Mouse (Mus musculus): ENCODE measurements around the gene Npas3.

Npas3 gene

DNA sequence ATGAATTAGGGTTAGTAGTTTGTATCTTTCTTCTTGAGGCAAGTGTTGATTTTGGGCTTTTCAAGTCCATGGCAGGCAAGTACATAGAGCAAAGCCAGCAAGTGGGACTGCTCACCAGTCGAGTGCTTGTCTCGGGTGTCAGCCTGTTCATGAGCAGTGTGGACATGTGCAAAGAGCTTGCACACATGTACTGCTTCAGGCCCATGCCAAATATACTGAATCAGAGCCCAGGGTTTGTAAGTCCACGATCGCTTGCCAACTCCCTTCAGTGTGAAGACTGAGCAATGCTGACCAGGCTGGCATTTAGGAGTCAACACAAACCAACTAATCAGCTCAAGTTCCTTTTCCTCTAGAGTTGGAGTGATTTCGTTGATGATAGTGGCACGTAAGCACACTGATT lies 805.1 kb downstream of the Npas3 start:
- DNase-seq (ENCODE audit: low spot score in 2 of 2): no peak

DNA sequence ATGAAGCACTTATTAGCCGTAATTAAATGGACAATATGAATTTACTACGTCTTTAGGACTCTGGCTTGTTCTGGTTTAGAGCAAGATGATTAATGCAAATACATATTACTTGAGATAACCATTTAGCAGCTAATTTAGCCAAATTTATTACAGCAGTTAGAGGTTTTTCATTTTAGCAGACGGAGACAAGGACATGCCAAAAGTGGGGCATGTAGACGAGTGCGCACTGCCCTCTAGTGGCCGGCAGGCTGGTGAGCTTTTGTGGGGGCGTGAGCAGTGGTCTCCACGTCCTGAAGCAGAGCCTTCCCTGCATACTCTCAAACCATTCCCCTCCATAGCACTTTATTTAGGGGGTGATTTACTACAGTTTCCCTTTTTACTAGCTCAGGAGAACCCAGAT lies 812.3 kb downstream of the Npas3 start:
- DNase-seq (ENCODE audit: low spot score in 2 of 2): peak; percentile 8 to 66

DNA sequence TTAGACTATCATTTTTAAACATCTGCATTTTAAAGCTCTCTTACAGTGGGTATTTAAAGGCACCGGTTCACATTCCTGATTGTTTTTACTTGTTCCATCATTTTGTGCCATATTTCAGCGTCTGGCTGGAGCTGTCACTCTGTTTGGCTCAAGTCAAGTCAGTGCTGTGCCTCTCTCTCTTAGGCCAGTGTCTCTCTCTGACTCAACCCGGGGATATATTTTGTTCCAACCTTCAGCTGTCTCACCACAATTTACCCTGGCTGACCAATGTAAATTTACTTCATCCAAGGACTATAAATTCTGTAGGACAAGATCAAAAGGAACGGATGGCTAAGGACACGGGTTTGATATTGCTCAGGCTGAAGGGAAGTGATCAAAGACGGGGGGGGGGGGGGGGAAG lies 812.7 kb downstream of the Npas3 start:
- no peak for DNase-seq (ENCODE audit: low spot score in 2 of 2)

DNA sequence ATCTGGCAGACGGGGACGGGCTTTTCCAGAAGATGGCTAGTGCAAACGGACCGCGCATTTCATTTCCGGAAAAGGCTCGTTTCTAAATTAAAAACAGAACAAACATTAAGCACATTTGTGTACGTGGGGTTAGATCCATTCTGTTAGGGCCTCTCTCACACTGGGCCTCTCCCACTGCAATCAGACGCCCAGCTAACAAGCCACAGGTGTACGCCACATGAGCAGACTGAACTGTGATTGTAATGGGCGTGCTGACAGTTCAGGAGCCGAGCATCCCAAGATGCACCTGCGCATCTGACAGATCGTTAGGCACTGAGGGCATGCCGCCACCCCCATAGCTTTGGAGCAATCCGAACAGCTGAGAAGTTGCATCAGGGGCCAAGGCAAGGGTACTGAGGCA lies 816.5 kb downstream of the Npas3 start:
- DNase-seq (ENCODE audit: low spot score in 2 of 2): no peak

DNA sequence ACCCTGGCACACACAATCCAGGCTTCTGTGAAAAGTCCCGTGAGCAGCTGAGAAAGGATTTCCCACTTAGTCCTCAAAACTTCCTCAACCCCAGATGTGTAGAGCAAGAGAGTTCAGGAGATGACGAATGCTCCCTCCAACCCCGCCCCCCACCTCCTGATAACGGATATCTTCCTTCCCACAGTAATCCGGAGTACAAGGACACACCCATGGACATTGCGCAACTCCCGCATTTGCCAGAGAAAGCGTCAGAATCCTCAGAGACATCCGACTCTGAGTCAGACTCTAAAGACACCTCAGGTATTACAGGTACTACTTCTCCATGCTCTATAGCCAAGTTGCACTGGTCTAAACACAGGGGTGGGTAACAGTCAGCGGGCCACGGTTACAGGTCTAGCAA lies 817.1 kb downstream of the Npas3 start:
- DNase-seq (ENCODE audit: low spot score in 2 of 2): no peak

DNA sequence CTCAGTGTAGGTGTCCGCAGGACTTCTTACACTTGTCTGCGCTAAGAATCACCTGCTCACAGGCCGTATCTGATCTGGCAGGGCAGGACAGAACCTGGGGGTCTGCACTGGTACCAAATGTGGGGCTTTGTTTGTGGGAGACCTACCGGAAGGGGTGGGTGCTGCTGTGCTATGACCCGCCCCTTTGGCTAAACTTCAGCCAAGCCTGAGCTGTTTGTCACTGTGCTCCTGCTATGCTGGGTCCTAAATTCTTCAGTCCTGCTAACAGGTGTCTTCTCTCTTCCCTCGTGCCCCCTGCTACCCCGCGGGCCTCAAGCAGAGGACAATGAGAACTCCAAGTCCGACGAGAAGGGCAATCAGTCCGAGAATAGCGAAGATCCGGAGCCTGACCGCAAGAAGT lies 818.9 kb downstream of the Npas3 start:
- no peak for DNase-seq (ENCODE audit: low spot score in 2 of 2)

DNA sequence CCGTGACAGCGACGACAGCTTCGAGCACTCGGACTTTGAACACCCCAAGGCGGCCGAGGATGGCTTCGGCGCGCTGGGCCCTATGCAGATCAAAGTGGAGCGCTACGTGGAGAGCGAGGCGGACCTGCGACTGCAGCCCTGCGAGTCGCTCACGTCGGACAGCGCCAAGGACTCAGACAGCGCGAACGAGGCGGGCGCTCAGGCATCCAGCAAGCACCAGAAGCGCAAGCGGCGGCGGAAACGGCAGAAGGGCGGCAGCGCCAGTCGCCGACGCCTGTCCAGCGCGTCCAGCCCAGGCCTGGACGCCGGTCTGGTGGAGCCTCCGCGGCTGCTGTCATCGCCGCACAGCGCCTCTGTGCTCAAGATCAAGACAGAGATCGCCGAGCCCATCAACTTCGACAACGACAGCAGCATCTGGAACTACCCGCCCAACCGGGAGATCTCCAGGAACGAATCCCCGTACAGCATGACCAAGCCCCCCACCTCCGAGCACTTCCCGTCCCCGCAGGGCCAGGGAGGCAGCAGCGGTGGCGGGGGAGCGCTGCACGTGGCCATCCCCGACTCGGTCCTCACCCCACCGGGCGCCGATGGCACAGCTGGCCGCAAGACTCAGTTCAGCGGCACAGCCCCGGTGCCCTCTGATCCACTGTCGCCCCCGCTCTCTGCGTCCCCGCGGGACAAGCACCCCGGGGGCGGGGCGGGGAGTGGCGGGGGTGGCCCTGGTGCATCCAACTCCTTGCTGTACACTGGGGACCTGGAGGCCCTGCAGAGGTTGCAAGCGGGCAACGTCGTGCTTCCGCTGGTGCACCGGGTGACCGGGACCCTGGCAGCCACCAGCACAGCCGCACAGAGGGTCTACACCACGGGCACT lies 819.6 kb downstream of the Npas3 start:
- DNase-seq (ENCODE audit: low spot score in 2 of 2): peak in 1 of 2 experiments; percentile 16

DNA sequence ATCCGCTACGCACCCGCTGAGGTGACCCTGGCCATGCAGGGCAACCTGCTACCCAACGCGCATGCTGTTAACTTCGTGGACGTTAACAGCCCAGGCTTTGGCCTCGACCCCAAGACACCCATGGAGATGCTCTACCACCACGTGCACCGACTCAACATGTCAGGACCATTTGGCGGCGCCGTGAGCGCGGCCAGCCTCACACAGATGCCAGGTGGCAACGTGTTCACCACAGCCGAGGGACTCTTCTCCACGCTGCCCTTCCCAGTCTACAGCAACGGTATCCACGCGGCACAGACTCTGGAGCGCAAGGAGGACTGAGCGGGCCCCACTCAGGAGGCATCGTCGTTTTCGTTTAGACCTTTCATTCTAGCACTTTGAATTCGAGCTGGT lies 820.3 kb downstream of the Npas3 start:
- DNase-seq (ENCODE audit: low spot score in 2 of 2): no peak

DNA sequence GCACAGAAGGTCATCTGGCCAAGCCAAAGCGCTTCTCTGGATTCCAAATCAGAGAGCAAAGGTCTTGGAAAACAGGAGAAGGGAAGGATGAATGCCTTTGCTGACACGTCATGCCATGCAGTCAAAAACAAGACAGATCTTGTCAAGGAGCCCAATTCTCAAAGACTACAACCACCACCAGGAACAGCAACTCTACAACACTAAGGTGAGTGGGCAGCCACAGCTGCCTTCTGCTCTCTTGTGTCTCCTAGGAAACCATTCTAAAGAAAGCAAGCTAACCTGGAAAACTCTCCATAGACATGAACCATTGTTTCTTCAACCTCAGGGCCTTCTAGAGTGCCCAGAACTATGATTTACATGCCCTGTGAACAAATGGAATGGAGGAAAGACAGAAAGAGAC lies 825.5 kb downstream of the Npas3 start:
- DNase-seq (ENCODE audit: low spot score in 2 of 2): no peak

DNA sequence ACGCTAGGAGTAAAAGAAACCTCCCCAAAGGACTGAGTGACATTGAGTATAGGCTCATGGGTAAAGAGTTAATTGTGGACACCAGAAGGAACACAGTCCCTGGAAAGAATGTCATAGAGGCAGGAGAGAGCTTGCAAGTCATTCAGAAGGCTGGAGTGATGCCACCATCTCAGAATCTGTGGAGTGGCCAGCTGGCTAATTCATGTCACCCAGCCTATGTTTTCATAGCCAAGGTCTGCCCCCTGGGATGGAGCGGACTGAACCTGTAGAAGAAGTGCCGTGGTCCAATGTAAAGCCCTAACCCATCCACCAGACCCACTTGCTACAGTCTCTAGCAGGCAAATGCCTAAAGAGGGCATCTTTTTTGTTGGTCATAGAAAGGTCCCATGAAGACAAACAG lies 832.5 kb downstream of the Npas3 start:
- no peak for DNase-seq (ENCODE audit: low spot score in 2 of 2)

DNA sequence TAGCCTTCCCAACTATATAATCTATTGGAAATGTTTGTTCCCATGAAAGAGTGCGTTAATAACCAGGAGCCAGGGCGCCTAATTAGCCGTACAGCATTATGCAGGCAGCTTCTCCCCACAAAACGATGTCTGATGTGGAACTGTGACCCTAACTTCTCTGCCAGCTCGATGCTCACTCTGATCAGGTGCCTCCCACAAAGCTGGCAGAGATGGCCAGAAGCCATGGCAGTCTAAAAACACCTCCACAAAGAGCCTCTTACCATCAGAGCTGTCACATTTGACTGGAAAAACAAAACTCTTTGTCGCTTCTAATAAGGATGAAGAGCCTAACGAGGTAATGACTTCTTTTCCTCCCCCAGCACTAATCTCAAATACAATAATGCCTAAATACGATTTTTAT lies 845.3 kb downstream of the Npas3 start:
- DNase-seq (ENCODE audit: low spot score in 2 of 2): no peak

DNA sequence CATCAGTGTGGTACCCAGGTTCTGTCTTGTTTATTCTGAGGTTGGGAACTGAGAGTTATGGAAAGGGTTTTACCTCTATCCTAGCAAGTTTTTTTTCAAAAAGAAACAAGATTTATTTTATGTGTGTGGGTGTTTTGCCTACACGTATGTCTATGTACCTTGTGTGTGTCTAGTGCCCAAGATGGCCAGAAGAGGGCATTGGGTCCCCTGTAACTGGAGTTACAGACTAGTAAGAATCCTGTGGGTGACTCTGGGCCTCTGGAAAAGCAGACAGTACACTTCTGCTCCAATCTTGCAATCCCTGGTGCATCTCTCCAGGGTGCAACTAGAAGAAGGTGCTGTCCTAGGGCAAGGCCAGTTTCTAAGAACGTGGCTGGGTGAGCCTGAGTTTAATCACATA lies 848.0 kb downstream of the Npas3 start:
- DNase-seq (ENCODE audit: low spot score in 2 of 2): no peak

DNA sequence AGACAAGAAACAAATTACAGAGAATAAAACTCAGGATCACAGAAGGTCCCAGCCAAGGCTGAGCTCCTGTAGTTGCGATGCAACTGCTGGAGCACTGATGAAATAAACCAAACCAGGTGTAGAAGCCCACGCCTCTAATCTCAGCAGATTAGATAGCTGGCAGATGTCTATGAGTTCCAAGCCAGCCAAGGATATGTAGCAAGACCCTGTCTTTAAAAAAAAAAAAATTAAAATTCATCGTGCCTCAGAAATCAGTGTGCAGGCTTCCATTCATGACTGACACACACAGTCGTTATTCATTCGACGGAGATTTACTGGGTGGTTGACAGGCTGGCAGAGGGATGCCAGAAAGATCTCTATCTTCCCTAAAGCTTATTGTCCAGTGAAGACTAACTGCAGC lies 849.7 kb downstream of the Npas3 start:
- no peak for DNase-seq (ENCODE audit: low spot score in 2 of 2)

DNA sequence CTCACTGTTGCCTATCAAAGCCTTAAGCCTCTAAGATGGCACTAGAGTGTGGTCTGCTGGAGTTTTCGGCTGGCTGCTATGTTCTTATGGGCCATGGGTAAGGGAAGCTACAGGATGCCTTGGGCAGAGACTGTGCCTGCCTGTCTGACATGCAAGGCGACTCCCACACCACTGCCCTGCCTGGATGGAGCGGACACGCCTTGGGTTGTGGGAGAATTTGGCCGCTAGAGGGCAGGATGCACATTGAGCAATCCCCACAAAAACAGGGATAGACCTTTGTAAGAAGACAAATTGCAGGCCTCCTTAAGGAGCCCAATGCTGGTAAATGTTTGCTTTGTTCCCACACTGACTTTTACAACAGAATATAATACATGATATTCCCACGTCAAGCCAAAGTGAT lies 850.3 kb downstream of the Npas3 start:
- peak; percentile 7 to 62 for DNase-seq (ENCODE audit: low spot score in 2 of 2)

DNA sequence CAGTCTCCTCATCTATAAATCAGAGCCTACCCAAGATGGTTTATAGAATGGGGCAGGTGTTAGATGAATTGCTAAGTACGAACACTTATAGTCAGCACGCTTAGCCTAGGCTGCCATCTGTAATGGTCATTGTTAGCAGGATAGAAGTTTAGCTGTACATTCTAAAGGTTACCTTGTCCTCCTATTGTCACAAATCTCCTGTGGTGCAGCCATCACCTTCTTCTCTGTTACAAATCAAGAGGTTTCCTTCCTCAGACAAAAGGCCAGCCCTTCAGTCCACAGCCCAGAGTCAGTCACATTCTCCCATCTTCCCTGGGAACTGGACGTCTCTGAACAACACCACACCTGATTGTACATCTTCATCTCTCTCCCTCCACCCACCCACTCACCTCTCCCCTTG lies 851.0 kb downstream of the Npas3 start:
- DNase-seq (ENCODE audit: low spot score in 2 of 2): no peak

DNA sequence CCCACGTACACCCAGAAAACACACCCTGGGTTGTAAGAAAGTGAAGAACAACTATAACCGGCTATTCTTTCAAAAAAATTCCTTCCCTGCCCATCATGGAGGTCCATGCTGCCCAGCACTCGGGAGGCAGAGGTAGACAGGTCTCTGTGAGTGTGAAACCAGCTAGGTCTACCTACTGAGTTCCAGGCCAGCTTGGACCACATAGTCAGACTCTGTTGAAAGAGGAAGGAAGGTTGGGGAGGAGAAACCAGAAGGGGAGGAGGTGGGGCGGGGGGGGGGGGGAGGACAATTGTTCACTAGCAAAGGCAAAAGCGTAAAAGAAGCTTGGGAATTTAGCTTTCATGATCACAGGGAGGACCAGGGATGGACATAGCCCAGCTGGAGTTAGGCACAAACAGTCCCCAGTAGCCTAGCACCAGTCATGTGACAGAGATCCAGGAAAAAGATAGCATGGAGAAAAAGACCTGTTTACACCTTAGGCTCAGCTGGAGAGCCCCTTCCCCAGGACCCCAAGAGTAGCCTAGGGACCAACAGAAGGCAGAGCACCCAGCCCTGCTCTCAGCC lies 852.9 kb downstream of the Npas3 start:
- no peak for DNase-seq (ENCODE audit: low spot score in 2 of 2)

DNA sequence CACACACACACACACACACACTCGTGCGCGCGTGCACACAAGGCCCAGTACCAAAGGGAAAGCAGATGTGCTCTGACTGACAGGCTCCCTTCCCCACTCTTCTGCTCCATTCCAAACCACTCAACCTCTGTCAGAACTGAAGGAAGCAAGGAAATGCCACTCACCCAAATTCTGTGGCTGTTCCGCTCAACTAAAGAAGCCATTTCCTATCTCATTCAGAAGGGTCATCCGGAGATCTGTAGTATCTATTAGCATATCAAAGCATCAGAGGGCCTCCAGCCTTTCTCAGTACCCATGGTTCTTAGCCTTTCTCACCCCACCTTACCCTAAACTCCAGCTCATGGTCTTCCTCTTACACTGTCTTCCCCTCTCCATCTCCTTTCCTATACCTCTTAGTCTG lies 854.0 kb downstream of the Npas3 start:
- no peak for DNase-seq (ENCODE audit: low spot score in 2 of 2)

DNA sequence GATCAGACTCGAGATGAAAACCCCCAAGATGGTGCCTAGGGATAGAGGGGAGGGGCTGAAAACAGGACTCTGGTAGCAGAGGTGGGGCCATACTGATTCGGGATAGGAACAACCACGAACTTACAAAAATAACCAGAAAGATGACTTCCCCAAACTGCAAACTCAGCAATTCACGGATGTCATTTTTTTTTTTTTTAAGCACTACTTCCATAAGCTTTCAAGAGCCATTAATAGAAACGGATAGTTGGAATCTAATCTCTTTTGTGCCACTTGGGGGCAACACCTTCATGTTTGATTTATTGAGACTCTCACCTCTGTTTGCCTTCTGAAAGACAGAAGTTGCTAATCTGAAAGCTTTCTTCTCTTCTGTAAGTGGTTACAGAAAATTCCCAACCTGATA lies 857.1 kb downstream of the Npas3 start:
- DNase-seq (ENCODE audit: low spot score in 2 of 2): no peak

DNA sequence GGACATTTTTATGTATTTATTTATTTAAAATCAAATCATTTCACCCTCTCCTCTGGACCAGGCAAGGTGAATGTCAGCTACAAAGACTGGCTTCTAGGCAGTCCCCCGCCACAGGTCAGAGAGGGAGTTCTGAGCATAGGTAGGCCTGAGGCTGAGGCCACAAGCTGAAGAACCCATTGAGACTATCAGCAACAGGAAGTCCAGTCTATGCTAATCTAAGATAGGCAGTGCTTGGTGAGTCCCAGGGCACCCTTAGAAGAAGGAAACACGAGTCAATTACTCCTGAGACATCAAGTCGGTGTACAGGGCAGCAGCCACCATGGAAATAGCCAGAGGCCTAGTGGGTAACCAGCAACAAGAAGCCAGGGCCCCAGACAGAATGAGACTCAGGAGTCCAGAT lies 857.5 kb downstream of the Npas3 start:
- no peak for DNase-seq (ENCODE audit: low spot score in 2 of 2)

DNA sequence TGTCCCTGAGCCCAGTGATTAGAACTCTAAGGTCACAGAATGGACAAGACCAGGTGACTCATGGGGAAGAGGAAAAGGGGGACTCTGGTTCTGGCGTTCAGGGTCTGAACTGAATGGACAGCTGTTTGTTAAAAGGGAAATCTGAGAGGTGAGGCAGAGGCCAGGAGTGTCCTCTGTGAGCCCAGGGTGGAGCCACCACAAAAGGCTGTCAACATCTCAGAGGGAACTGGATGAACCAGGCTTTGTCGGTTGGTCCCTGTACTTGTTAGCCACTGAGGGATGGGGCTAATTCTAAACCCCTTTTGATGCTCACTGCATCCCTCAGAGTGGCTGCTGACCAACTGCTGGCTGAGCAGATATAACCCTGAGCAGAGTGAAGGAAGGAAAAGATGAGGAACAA lies 861.9 kb downstream of the Npas3 start:
- no peak for DNase-seq (ENCODE audit: low spot score in 2 of 2)

DNA sequence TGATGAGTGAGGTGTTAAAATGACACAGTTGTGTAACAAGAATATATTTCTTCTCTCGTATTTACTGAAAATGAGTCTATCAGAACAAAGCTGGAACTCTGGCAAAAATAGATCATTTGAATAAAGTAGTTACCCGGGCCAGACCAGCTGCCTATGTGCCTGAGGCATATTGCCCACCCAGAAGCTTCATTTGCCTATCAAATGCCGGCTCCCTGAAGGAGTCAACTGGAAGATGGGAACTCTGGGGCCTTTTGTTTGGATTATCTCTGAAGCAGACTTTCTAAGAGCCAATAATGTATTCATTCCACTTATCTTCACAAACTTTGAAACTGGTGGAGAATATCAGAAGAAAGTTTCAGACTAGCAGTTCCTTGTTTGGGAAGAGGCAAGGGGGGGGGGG lies 862.5 kb downstream of the Npas3 start:
- DNase-seq (ENCODE audit: low spot score in 2 of 2): no peak

DNA sequence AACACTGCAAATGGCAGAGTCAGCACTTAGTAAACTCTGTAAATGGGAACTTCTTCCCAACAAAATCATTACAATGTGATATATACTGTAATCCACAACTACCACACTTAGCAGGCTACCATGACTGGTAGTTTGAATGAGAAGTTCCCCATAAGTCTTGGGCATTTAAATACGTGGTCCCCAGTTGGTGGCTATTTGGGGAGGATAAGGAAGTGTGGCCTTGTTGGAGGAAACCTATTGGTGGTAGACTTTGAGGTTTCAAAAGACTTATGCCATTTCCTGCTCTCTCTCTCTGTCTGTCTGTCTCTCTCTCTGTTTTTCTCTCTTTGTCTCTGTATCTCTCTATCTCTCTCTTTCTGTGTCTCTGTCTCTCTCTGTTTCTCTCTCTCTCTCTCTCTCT lies 871.9 kb downstream of the Npas3 start:
- DNase-seq (ENCODE audit: low spot score in 2 of 2): no peak

DNA sequence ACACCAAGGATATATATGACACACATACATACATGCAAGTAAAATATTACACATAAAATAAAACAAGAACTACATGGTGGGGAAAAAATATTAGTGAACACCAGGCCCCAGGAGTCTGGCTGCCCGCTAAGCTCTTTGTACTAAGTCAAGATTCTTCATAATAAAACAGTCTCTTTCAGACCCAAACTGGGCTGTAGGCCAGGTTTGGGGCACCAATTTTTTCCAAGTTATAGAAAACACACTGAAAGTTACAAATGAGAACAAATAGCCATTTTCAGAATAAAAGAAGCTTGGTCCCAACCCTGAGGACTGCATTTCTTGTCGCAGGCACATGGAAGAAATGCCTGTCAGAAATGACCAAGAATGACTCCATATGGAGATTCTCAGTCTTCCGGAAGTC lies 872.8 kb downstream of the Npas3 start:
- no peak for DNase-seq (ENCODE audit: low spot score in 2 of 2)
